Mouse (Mus musculus): Measurements from ENCODE around the gene Dthd1. TPM values are rescaled to one million over a fixed set of nuclear protein-coding genes. Genes with fewer than 3 reads are reported as not detected.

Gene Dthd1
- not detected in 2 replicates for polyA plus RNA-seq (2015; fragmentation: Nextera tagmentation; extraction: Ambion mirVana)

DNA sequence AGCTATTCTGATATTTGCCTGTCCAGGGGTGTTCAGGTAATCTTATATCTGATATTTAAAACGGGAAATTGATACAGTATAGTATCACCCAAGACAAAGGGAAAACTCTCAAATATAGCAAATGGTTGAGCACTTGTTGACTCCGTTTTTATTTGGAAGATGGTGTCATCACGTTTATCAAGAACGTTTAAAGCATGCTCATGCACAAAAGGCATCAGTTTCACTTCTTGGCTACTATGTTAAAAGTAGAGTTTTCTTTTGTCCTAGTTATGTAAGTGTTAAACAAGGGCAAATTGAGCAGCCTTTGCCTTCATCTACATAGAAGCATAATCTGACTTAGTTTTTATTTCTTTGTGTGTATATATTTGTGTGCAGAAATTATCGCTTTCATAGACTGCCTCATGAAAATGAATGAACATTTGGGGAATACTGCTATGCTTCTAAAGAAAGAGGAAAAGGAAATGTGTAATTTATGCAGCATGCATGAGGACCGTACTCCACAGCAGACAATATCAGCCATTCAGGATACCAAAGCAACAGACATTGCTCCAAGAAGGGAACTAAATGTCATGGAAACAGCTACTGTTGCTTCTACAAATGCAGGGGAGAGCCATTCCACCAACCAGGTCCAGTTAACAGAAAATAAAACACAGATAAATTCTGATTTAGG lies at the start of gene Dthd1:
Dthd1 (plus strand) TSS at position 422 of the 670 bp plus-strand sequence.
- H3K4me3 ChIP-seq (replicated peaks): no peak within 1 kb of the TSS
- H3K27me3 ChIP-seq (replicated peaks): no peaks in the 10 kb centered on the region
- no peaks in the 10 kb centered on the region for H3K4me1 ChIP-seq (replicated peaks)
- H3K27ac ChIP-seq: no peak within 1 kb of the TSS
- H3K9me3 ChIP-seq: no peaks in the 10 kb centered on the region
- no peak for ATAC-seq
- WGBS: 83% methylated on average over 6 of the region's 6 CpGs
- H3K4me2 ChIP-seq (replicated peaks): no peak within 1 kb of the TSS
- no peaks in the 10 kb centered on the region for H3K36me3 ChIP-seq
- no peak within 1 kb of the TSS for H3K9ac ChIP-seq

DNA sequence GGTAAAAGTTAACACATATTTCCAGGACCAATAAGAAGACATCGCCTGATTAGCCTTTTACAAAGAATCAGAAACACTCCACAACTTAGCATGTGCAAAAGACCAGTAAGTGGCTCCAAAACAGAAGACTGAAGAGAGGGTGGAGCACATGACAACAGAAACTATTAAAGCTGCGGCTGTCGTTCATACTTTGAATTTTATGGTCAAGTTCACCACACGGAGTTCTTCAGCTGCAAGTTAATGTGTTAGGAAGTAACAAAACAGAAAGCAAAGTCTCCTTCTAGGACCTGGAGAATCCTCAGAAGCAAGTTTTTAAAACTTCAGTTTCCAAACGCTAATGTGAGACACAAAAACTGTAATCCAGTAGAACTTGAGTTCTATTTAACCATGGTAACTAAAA lies 49.5 kb upstream of the Dthd1 start:
- Histone ChIP-seq H3K36me3 (no peaks in the 10 kb centered on the region), H3K4me1 (replicated peaks) (0 out of 2 replicates have a peak, but pooled peaks cover 4% of the 10 kb centered on the region), H3K9me3 (no peaks in the 10 kb centered on the region), H3K4me2 (replicated peaks) (no peak overlapping the region), H3K4me3 (replicated peaks) (no peak overlapping the region), H3K27me3 (replicated peaks) (no peaks in the 10 kb centered on the region), H3K9ac (no peak overlapping the region), H3K27ac (no peak overlapping the region)
- ATAC-seq: no peak
- 65% methylated on average over 5 of the region's 5 CpGs for WGBS

DNA sequence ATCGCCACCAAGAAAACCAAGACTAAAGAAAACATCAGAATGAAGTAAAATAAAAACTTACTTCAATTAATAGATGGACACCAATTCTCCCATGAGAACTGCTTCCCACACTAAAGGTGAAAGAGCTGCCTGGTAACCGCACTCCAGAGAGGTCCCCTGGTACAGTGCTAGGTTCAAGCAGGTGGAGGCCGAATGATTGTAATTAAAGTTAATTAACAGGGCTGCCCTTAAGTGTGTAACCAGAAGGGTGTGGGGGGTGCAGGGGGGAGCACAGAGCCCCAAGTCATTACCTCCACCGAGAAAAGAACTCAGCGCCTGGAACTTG lies 48.2 kb upstream of the Dthd1 start:
- 13% methylated on average over 5 of the region's 5 CpGs for WGBS
- Histone ChIP-seq H3K36me3 (no peaks in the 10 kb centered on the region), H3K9ac (peak overlapping the region; percentile 57), H3K9me3 (no peaks in the 10 kb centered on the region), H3K4me1 (replicated peaks) (0 out of 2 replicates have a peak, but pooled peaks cover 4% of the 10 kb centered on the region), H3K4me3 (replicated peaks) (peak overlapping the region; percentile 61), H3K27me3 (replicated peaks) (no peaks in the 10 kb centered on the region), H3K27ac (no peak overlapping the region), H3K4me2 (replicated peaks) (peak overlapping the region; percentile 86)
- peak; percentile 54 for ATAC-seq

DNA sequence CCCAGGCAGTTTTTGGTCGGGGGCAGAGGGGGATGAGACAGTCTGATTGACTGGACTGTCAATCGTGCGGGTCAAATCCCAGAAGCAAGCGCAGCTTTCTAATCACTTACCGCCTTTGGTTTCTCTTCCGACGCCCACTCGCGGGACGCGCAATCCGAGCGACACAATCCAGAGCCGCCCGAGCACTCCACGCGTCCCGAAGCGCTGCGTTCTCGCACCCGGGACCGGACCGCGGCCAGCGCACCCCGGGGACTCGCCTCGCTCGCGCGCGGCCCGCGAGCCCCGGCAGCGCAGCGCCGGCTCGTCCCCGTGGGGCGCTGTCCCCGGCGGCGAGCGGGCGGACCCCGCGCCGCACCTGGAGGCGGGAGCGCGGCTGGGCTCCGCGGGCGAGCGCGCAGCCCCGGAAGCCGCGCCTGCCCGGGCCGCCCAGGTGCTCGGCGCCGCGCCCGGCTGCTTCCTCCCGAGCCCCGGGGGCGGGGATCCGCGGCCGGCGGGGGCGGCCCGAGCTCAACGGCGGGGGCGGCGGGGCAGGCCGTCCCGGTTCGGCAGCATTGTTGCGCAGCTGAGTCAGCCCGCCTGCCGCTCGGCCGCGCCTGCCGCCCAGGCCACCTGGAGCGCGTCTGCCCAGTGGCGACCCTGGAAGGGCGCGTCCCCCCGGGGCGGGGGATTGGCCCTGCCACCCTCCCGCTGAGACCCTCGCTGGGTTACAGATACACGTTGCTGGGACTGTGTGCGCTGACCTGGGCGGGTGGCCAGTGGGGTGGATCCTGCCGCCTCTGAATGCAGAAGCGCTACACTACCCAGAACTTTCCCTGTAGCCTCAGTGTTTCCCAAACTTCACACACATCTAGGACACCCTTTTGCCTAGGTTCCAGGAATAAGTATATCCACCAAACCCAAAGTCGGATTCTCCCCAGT lies 47.6 kb upstream of the Dthd1 start, which contains the start of gene Arap2:
Arap2 (minus strand) TSS at position 376 of the 918 bp plus-strand sequence.
- peak; percentile 94 for ATAC-seq
- H3K9ac ChIP-seq: peak within 1 kb of the TSS; percentile 57
- H3K27ac ChIP-seq: no peak within 1 kb of the TSS
- no peaks in the 10 kb centered on the region for H3K9me3 ChIP-seq
- peak within 1 kb of the TSS; percentile 86 for H3K4me2 ChIP-seq (replicated peaks)
- H3K4me1 ChIP-seq (replicated peaks): 0 out of 2 replicates have a peak, but pooled peaks cover 4% of the 10 kb centered on the region
- H3K4me3 ChIP-seq (replicated peaks): peak within 1 kb of the TSS; percentile 61
- H3K36me3 ChIP-seq: no peaks in the 10 kb centered on the region
- WGBS: under 1% methylated on average over 94 of the region's 106 CpGs
- H3K27me3 ChIP-seq (replicated peaks): no peaks in the 10 kb centered on the region

DNA sequence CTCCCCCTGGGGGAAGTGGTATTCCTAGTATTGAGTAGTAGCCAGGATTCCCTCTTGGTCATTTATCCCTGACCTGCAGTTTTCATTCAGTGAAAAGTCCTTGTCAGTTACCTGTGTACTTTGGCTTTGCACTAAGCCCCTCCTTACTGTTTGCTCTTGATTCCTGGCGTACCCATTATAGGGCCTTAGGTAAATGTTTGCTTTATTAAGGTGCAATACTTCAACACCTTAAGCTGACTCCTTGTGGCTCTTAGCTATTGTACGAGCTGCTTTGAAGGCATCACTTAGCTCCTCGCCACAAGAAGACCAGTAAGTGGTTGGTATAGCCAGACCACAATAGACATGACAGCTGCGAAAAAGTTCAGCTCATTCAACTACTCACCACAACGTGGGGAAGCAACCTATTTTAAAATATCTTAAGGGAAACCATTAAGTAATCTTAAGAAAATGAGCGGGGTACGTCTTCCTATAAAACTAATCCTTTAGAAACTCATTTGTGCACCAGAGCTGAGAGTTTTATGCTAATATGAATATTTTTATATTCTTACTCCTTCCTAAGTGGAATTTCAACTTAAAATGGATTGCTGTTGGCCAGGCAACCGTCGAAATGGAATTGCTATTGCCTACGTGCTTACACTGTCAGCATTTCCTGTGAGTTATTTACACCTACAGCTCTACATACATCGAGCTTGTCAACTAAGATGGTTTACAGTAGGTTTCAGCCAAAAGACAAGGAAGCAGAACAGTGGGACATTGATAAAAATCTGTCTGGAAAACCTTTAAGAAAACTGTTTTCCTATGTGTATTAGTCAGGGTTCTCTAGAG lies 41.6 kb upstream of the Dthd1 start:
- Histone ChIP-seq H3K4me3 (replicated peaks) (no peak overlapping the region), H3K4me1 (replicated peaks) (no peaks in the 10 kb centered on the region), H3K9ac (no peak overlapping the region), H3K27ac (no peak overlapping the region), H3K9me3 (no peaks in the 10 kb centered on the region), H3K36me3 (no peaks in the 10 kb centered on the region), H3K27me3 (replicated peaks) (no peaks in the 10 kb centered on the region), H3K4me2 (replicated peaks) (no peak overlapping the region)
- 0 out of 2 replicates have a peak, but pooled peaks have one; percentile 58 for ATAC-seq
- WGBS: 71% methylated on average over 11 of the region's 11 CpGs

DNA sequence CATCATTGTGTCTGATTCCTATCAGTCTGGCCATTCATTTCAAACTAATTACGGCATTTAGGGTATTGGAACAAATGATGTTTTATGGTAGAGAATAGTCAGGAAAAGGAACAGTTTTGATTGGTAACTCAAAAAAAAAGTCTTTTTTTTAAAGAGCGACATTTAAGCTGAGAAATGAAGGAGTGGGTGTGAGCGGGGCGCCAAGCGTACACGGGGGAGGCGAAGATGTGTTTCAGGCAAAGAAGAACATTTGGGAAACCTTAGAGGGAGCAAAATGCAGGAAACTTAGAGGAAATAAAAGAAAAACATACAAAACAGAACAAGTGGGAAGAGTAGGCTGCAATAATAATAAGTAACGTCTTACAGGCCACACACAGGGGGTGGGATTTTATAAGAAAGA lies 35.8 kb upstream of the Dthd1 start:
- H3K4me2 ChIP-seq (replicated peaks): no peak overlapping the region
- no peak overlapping the region for H3K4me3 ChIP-seq (replicated peaks)
- 79% methylated on average over 8 of the region's 8 CpGs for WGBS
- no peak overlapping the region for H3K9ac ChIP-seq
- H3K27ac ChIP-seq: no peak overlapping the region
- ATAC-seq: no peak
- H3K27me3 ChIP-seq (replicated peaks): no peaks in the 10 kb centered on the region
- no peaks in the 10 kb centered on the region for H3K36me3 ChIP-seq
- H3K4me1 ChIP-seq (replicated peaks): no peaks in the 10 kb centered on the region
- H3K9me3 ChIP-seq: no peaks in the 10 kb centered on the region

DNA sequence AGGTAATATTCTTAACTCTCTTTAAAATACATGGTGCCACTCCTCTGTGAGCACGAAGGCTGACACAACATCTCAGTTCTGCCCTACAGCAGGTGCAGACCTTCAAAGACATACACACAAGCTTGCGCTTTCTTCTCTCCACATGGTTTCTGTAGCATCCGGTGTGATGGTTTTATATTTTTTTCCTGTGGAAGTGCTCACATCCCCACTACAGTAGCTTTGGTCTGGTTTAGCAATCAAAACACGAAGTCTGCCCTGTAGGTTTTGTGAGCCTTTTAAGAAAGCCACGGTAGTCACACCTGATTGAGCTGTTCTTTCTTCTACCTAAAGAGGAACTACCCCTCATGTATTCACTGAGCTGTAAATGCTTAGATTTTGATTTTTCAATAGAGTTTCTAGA lies 34.9 kb upstream of the Dthd1 start:
- WGBS: 82% methylated on average over 5 of the region's 5 CpGs
- Histone ChIP-seq H3K4me2 (replicated peaks) (no peak overlapping the region), H3K27me3 (replicated peaks) (no peaks in the 10 kb centered on the region), H3K9ac (no peak overlapping the region), H3K4me3 (replicated peaks) (no peak overlapping the region), H3K4me1 (replicated peaks) (no peaks in the 10 kb centered on the region), H3K9me3 (no peaks in the 10 kb centered on the region), H3K27ac (no peak overlapping the region), H3K36me3 (no peaks in the 10 kb centered on the region)
- no peak for ATAC-seq

DNA sequence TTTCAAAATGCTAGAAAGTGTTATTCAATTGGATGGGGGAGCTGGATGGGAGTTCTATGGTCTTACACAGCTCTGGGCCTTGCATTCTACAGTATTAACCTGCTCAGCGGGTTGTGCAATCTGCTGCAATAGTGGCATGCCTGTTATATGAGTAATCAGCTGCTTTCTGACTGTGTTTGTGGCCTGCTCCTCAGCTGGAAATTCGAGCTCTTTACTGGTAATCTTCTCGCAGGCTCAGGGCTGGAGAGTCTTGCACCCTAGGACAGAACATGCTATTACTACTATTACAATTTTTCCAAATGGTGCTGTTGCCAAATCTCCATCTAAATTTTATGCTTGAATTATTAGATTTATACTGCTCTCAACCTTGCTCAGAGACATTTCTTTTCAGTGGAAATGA lies 26.8 kb upstream of the Dthd1 start:
- 86% methylated on average over 3 of the region's 3 CpGs for WGBS
- Histone ChIP-seq H3K36me3 (no peaks in the 10 kb centered on the region), H3K27me3 (replicated peaks) (no peaks in the 10 kb centered on the region), H3K27ac (no peak overlapping the region), H3K9ac (no peak overlapping the region), H3K9me3 (no peaks in the 10 kb centered on the region), H3K4me1 (replicated peaks) (no peaks in the 10 kb centered on the region), H3K4me2 (replicated peaks) (no peak overlapping the region), H3K4me3 (replicated peaks) (no peak overlapping the region)
- ATAC-seq: no peak

DNA sequence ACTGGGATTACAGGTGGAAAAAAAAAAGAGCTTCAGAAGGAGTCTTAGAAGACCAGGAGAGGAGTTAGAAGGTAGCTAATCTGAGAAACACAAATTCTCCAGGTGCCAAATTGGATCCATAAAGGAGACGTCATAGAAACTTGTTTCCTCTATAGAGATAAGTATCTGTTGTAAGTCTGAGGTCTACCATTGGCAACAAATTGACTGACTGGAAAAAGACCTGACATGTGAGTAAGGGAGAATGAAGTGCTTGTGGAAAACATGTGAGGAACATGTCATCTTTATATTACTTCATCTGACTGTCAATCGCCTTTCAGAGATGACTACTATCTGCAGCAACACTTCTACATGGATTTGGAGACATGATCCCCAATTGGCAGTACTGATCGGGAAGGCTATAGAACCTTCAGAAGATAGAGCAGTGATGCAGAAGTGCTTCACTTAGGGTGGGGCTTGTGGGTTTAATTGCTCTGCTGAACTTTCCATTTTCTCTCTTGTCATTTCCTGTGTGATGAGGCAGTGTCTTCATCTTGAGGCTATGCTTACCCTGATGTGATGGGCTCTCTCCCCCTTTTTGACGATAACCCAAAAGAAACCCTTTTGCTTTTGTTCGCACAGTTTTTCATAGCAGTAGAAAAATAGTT lies 22.6 kb upstream of the Dthd1 start:
- Histone ChIP-seq H3K4me1 (replicated peaks) (no peaks in the 10 kb centered on the region), H3K9ac (no peak overlapping the region), H3K36me3 (no peaks in the 10 kb centered on the region), H3K27ac (no peak overlapping the region), H3K9me3 (no peaks in the 10 kb centered on the region), H3K4me2 (replicated peaks) (no peak overlapping the region), H3K27me3 (replicated peaks) (no peaks in the 10 kb centered on the region), H3K4me3 (replicated peaks) (no peak overlapping the region)
- whole genome bisulfite sequencing: 92% methylated on average over 5 of the region's 5 CpGs
- no peak for ATAC-seq

DNA sequence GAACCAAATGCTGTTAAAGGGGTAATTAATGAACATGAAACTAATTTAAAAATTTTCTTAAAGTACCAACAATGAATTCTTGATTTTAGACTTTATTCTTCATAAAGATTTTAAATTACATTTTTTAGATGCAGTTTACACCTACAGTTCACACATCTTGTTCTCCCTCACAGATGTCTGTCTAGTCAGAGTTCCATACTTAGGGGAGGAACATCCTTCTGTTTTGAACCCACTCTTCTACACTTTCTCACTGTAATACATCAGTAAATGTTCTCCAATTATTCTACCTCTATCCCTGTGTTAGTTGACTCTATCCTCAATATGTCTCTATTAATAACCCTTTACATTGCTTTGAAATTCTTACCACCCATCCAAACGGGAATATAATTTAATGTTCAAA lies 20.8 kb upstream of the Dthd1 start:
- no peak overlapping the region for H3K9ac ChIP-seq
- H3K27me3 ChIP-seq (replicated peaks): no peaks in the 10 kb centered on the region
- no peak for ATAC-seq
- H3K36me3 ChIP-seq: no peaks in the 10 kb centered on the region
- no peaks in the 10 kb centered on the region for H3K4me1 ChIP-seq (replicated peaks)
- 92% methylated on average over 1 of the region's 1 CpGs for WGBS
- no peak overlapping the region for H3K4me3 ChIP-seq (replicated peaks)
- H3K4me2 ChIP-seq (replicated peaks): no peak overlapping the region
- no peaks in the 10 kb centered on the region for H3K9me3 ChIP-seq
- no peak overlapping the region for H3K27ac ChIP-seq

DNA sequence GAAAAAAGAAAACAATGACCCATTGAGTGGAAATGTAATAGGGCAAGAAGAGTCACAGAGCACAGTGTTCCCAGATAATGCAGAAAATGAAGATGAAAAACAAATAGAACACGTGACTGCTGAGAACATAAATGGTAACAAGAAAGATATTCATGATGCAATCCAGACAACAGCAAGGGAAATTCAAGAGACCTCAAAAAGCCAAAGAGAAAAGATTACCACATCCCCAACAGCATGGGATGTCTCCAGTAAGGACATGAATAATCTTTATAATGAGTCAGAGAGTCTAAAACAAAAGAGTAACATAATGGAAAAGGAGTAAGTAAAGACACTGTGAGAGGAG lies 420 bp downstream of the Dthd1 start:
- Histone ChIP-seq H3K27me3 (replicated peaks) (no peaks in the 10 kb centered on the region), H3K4me3 (replicated peaks) (no peak overlapping the region), H3K9ac (no peak overlapping the region), H3K4me2 (replicated peaks) (no peak overlapping the region), H3K4me1 (replicated peaks) (no peaks in the 10 kb centered on the region), H3K9me3 (no peaks in the 10 kb centered on the region), H3K27ac (no peak overlapping the region), H3K36me3 (no peaks in the 10 kb centered on the region)
- WGBS: 61% methylated on average over 1 of the region's 1 CpGs
- ATAC-seq: no peak

DNA sequence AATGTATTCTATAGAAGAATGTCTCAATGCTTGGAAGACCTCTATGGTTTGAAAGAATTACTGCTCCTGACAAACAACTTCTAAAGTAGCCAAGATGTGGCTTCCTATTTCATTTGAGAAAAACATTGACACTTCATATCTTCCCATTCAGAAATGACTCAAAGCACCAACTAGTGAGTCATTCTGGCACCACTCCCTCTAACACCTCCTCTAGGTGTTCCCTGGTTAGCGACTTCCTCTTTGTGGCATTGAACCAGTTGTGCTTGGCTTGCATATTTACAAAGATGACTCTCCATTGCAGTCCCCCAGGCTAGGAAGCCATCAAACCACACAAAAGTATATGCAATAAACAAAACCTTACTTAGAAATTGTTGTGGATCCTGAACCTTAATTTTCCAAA lies 2.1 kb downstream of the Dthd1 start:
- Histone ChIP-seq H3K4me3 (replicated peaks) (no peak overlapping the region), H3K9me3 (no peaks in the 10 kb centered on the region), H3K4me1 (replicated peaks) (no peaks in the 10 kb centered on the region), H3K27me3 (replicated peaks) (no peaks in the 10 kb centered on the region), H3K36me3 (no peaks in the 10 kb centered on the region), H3K9ac (no peak overlapping the region), H3K4me2 (replicated peaks) (no peak overlapping the region), H3K27ac (no peak overlapping the region)
- 76% methylated on average over 1 of the region's 1 CpGs for WGBS
- no peak for ATAC-seq

Measured in intestine, embryonic 15.5 days (tissue).